Mouse (Mus musculus): ENCODE data around the gene Capza1.

DNA sequence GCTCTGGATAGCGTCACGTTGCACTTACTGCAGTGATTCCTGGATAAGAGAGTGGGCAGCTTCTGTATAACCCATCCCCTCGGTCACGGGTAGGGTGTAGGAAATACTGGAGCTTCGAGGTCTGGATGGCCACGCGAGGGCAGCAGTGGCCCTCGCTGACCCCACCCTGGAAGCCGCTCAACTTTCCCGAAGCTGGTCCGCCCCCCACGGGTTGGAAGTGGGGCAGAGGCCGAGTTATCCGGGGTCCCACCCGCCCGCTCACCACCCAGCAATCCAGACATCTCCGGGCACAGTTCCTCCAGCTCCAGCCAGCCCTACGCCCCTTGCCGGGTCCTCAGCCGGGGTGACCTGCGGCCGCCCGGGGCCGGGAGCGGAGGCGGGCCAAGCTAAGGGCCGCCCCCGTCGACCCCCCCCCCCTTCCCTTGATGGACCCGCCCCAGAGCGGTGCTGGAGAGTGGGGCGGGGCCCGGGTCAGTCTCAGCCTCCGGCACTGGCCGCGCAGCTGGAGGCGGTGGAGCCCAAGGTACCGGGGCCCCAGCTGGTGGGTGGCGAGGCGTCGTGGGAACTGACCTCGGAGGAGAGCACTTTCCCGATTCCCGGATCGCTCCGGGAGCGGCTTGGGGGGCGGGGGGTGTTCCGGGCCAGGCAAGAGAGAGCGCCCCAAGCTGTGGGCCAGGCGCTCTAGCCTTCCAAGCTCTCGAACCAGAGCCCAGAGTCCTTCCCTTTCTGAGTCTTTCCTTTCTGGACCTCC, 75.6 kb downstream of the Capza1 start:
- TF ChIP-seq POLR2A (IDR thresholded peaks at IDR 0.05; ENCODE audit: borderline replicate concordance, insufficient read depth, low read length) (no peak), CTCF (IDR thresholded peaks at IDR 0.05; ENCODE audit: borderline replicate concordance, insufficient read depth, low read depth, low read length) (peak; percentile 66)
